Mouse (Mus musculus): ENCODE measurements around the gene Cyp2b13.
"Not testable (repeated sequence)": the region's sequence is repeated elsewhere in the genome, so short reads cannot be mapped to it uniquely, and the experiment has no call there.

- TF ChIP-seq CTCF (conservative IDR thresholded peaks at IDR 0.05; ENCODE audit: low read length); NANOG (IDR thresholded peaks at IDR 0.05; ENCODE audit: borderline replicate concordance, low read length): not testable (repeated sequence)
Measured at GRCm38 (mm10) chr7:26054885-26055630, 6.2 kb upstream of the Cyp2b13 start.
